Mouse (Mus musculus) liver, adult (tissue): ENCODE data around the gene Ebf4.

ENCODE experiments used
- GATA4 ChIP-seq: IDR thresholded peaks from 2 replicates; pipeline ENCODE4 v1.6.1; 2014; ENCODE audit warnings: mild to moderate bottlenecking, low read length; ENCODE audit not compliant: insufficient replicate concordance

The Ebf4 gene

DNA sequence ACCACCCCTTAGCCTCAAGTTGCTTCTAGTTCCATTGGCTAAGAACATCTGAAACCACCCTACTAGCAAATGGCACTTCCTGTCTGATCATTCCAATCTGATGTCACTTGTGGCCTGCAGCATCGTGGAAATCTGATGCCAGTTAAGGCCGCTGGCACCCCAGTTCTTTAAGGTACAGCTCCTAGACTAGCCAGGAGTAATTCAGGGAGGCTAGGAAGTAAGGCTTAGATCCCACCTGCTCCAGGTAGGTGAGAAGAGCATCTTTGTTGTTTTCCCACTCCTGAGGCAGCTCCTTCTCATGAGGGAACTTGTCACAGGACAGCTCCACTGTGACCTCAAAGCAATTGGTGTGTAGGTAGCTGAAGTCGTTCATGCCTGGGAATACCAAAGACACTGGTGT is 97.9 kb downstream of the Ebf4 start:
- TF ChIP-seq GATA4 = no peak

DNA sequence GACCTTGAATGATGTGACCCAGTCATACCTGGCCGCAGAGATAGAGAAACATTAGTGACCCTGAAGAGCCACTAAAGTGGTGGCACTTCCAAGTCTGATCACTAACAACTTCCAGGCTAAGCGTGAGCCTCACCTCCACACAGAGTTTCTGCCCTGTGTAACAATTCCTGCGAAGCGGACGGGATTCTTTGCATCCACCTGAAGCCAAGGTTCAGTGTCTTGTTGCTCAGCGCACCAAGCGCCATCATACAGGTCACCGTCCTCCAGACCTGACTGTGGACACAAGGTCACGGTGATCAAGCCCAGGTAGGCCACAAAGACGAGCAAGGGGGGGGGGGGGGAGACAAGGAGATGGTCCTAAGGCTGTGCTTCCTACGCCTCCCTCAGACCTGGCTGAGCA is 100.7 kb downstream of the Ebf4 start:
- TF ChIP-seq GATA4 = no peak

GRCm38 (mm10) chr2:130397186-130397985 is 102.4 kb downstream of the Ebf4 start, which contains the start of gene Cpxm1:
Cpxm1 (minus strand) TSS chr2:130397574.
- no peak for TF ChIP-seq GATA4

DNA sequence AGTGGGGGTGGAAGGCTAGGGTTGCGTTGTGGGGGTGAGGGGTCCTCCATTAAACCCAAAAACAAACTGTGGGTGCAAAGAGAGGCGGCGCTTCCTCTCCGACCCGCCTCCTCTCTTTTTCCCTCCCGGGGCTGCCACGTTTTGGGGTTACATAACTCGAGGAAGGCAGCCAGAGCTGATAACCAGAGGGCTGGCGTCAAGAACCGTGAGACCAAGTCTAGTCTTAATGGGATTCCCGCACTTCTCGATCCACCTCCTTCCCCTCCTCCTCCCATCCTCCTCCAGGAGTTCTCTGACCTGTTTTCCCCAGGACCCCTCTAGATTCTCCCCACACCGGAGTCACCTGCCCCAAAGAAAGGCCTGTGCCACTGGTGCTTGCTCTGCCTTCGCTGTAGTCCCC is 103.1 kb downstream of the Ebf4 start:
- no peak for TF ChIP-seq GATA4

DNA sequence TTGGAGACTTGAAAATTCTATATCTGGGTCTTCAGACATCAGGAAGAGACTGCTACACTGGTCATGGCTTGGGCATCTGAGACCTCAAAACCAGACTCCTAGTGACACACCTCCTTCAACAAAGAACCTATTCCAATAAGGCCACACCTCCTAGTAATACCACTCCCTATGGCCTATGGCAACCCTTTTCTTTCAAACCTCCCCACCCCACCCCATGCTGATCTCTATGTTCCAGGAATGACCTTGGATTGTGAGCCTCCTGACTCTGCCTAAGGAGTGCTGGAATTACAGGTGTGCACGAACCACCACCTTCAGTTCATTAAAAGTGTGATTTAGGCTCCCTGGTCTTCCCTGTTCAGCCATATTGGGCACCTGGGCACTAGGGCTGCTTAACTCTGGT is 105.1 kb downstream of the Ebf4 start:
- no peak for TF ChIP-seq GATA4

GRCm38 (mm10) chr2:130401891-130402290 is 106.9 kb downstream of the Ebf4 start:
- TF ChIP-seq GATA4 = no peak

DNA sequence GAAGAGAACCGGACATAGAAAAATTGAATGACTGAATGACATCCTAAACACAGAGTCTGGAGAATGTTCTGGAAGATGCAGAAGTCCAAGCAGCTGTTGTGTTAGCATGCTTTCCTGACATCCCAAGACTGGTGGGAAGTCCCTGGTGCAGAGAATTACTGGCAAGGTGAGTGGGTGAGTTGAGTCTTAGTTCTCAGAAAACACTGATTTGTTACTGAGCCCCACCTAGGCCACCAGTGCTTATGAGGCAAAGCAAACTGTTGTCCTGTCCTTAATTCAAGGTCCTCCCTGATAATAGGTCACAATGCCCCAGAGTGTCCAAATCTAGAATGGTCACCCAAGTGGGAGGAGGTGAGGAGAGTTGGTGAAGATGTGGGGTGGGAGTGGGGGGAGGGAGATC is 110.0 kb downstream of the Ebf4 start, which contains the start of the genes Gm28372 and 1700020A23Rik:
TSS of gene Gm28372 (plus strand) at position 301 of the 400 bp plus-strand sequence.
TSS of gene 1700020A23Rik (plus strand) at position 321 of the 400 bp plus-strand sequence.
- no peak for TF ChIP-seq GATA4

DNA sequence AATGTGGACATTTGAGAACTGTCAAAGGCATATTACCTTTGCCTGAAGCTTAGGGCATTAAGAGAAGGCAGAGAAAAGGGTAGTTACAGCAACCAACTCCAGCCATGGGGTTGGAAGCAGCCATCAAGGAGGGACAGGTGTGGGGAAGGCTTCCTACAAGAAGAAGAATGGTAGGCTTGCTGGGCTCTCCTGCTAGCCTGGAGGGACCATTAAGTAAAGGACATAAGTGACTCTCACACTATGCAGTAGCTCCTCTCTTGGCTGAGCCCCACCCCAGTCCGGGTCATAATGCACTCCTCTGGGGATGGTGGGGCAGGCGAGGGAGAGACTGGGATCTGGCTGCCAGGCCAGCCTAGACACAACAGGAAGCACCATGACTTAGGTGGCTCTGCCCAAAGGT is 111.2 kb downstream of the Ebf4 start, which contains the start of gene Tmem239:
TSS of gene Tmem239 (plus strand) at position 301 of the 400 bp plus-strand sequence.
- TF ChIP-seq GATA4 = no peak

GRCm38 (mm10) chr2:130408194-130408593 is 113.2 kb downstream of the Ebf4 start:
- TF ChIP-seq GATA4 = no peak

GRCm38 (mm10) chr2:130411558-130412495 is 116.9 kb downstream of the Ebf4 start:
- TF ChIP-seq GATA4 = no peak

GRCm38 (mm10) chr2:130412775-130413174 is 117.8 kb downstream of the Ebf4 start:
- TF ChIP-seq GATA4 = no peak

DNA sequence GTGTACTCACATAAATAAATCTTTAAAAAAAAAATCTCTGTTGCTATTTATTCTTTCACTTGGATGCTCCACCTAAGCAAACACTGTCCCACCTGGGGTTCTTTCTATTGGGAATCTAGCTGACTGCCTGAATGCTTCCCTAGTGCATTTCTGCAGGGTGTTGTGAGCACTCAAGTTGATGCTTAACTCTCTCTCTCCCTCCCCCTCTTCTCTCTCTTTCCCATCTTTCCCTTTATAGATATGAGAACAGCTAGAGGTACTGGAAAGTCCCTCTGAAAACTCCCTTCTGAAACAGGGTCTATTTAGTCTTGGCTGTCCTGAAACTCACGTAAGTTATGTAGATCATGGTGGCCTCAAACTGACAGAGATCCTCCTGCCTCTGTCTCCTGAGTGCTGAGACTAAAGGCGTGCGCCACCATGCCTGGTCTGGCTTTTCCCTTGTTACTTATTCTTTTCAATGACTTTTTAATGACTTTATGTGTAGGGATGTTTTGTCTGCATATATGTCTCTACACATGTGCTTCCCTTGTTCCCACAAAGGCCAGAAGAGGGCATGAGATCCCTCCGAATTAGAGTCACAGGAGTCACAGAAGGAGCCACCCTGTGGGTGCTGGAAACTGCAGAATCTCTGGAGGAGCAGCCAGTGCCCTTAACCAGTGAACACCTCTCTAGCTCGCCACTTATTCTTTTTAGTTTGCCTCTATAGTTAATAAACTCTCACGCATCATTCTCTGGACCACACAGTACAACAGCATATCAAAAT is 119.3 kb downstream of the Ebf4 start:
- TF ChIP-seq GATA4 = no peak
